Mouse (Mus musculus) erythroblast, embryonic 14.5 days (primary cell): Measurements from ENCODE around the gene Ivd.

Experiments used
- GATA1 ChIP-seq: IDR thresholded peaks from 2 replicates; pipeline ENCODE4 v1.6.1; 2012; ENCODE audit warnings: low read length, inconsistent platforms, mixed read lengths
- TAL1 ChIP-seq: IDR thresholded peaks from 3 replicates; pipeline ENCODE4 v1.6.1; 2012; ENCODE audit warnings: low read length, inconsistent platforms, mixed read lengths

DNA sequence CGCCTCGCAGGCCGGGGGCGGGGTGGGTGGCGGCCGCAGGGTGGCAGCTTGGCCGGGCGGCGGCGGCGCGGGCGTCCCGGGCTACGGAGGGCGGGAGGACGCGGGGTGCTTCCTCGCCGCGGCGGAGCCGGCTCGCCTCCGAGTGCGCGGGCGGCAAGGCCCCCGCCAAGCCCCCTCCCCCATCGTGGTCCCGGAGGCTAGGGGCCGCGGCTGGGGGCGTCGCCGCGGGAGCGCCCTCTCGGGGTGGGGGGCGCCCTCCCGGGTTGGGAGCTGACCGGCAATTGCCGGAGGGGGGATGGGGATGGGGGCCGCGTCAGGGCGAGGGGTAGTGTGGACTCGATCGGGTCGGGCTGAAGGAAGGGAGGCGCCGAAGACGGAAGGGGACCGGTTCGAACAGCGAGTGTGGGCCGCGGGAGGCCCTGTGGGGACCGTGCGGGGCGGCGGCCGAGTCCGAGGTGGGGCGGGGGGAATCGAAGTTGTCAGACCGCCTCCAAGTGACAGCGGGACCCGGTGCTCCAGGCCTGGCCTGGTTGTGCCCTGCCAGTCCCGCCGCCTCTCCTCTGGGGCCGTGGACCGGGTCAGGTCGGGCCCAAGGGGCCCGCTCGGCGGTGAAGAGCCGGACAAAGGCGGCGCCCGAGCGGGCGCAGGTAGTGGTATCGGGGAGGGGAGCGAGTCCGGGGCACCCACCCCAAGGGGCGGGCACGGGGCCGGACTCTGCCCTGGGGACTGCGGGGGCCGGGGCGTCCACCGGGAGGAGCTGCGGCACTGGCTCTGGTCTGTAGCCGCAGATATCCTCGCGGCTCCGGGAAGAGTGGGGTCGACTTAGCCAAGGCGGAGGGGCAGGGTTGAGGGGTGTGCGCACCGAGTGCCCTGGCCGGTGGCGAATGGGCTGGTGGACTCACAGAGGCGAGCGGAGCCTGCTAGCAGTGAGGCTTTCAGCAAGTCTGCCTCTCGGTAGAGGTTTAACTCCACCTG lies 40.6 kb downstream of the Ivd start:
- TF ChIP-seq TAL1 (no peak), GATA1 (no peak)
